Mouse (Mus musculus) hindbrain, embryonic 11.5 days (tissue): ENCODE measurements around the gene Clec2d. TPM values are rescaled to one million over a fixed set of nuclear protein-coding genes. Genes with fewer than 3 reads are reported as not detected.

Experiments used
- ATAC-seq: fragments of 200-750 bp; cut with Nextera tagmentation; 2 replicates; pipeline ENCODE4 v1.8.0; 2017; ENCODE audit warnings: mild to moderate bottlenecking, moderate TSS enrichment, moderate library complexity; ENCODE audit not compliant: low FRiP score
- DNase-seq: peaks from one replicate; pipeline ENCODE4 v3.0.0-alpha.2; 2015; ENCODE audit warnings: low spot score
- H3K27ac ChIP-seq: fragments of 300-500 bp; sonication (generic); 2 replicates; pipeline ENCODE4 v1.5.1; 2014; ENCODE audit warnings: mild to moderate bottlenecking, low read depth, low read length
- H3K27me3 ChIP-seq: fragments of 300-500 bp; sonication (generic); 2 replicates; pipeline ENCODE4 v1.6.1; 2014; ENCODE audit warnings: mild to moderate bottlenecking, low read length, moderate library complexity, mixed read lengths; ENCODE audit not compliant: control insufficient read depth, insufficient read depth
- H3K36me3 ChIP-seq: fragments of 300-500 bp; sonication (generic); 2 replicates; pipeline ENCODE4 v1.6.1; 2014; ENCODE audit warnings: mild to moderate bottlenecking, low read length, moderate library complexity, mixed read lengths; ENCODE audit not compliant: control insufficient read depth, insufficient read depth
- H3K4me1 ChIP-seq: fragments of 300-500 bp; sonication (generic); replicated peaks from 2 replicates; pipeline ENCODE4 v1.6.1; 2014; ENCODE audit warnings: low read length, mixed read lengths; ENCODE audit not compliant: control insufficient read depth, insufficient read depth
- H3K4me2 ChIP-seq: fragments of 300-500 bp; sonication (generic); replicated peaks from 2 replicates; pipeline ENCODE4 v1.6.1; 2014; ENCODE audit warnings: mild to moderate bottlenecking, low read depth, low read length
- H3K4me3 ChIP-seq: fragments of 300-500 bp; sonication (generic); 2 replicates; pipeline ENCODE4 v1.5.1; 2014; ENCODE audit warnings: low read depth, low read length
- H3K9ac ChIP-seq: fragments of 300-500 bp; sonication (generic); 2 replicates; pipeline ENCODE4 v1.6.1; 2014; ENCODE audit warnings: low read depth, low read length
- H3K9me3 ChIP-seq: fragments of 300-500 bp; sonication (generic); 2 replicates; pipeline ENCODE4 v1.6.1; 2016; ENCODE audit warnings: low read length; ENCODE audit not compliant: control insufficient read depth
- WGBS: fragments of 180-500 bp; shearing (Covaris S2); extraction: QIAGEN DNeasy Blood & Tissue Kit; methylation state at CpG from one replicate; pipeline ENCODE4 v1.1.7; 2014; 5-methylcytosine and 5-hydroxymethylcytosine counted together
- polyA plus RNA-seq: library from polyadenylated mRNA; unstranded; fragments of >200 nt; fragmentation: Nextera tagmentation; extraction: Ambion mirVana; gene quantifications from 2 replicates; pipeline ENCODE4 v1.2.1, GENCODE M21; 2014

Clec2d gene
- polyA plus RNA-seq, 1 experiment from 2014 or later, result not detected

GRCm38 (mm10) chr6:129234456-129235360 lies 54.3 kb downstream of the Clec2d start:
- DNase-seq, result no peak
- Histone ChIP-seq H3K4me3 (no peak overlapping the region), H3K9me3 (no peaks in the 10 kb centered on the region), H3K27me3 (no peaks in the 10 kb centered on the region), H3K9ac (no peak overlapping the region), H3K4me1 (no peaks in the 10 kb centered on the region), H3K27ac (no peak overlapping the region), H3K4me2 (no peak overlapping the region), H3K36me3 (no peaks in the 10 kb centered on the region)
- no peak for ATAC-seq
- 81% methylated on average over 8 of the region's 8 CpGs for WGBS

GRCm38 (mm10) chr6:129235855-129236461 lies 55.5 kb downstream of the Clec2d start:
- ATAC-seq (no peak), DNase-seq (no peak)
- Histone ChIP-seq H3K36me3 (no peaks in the 10 kb centered on the region), H3K4me3 (no peak overlapping the region), H3K9me3 (no peaks in the 10 kb centered on the region), H3K9ac (no peak overlapping the region), H3K27ac (no peak overlapping the region), H3K4me2 (no peak overlapping the region), H3K4me1 (no peaks in the 10 kb centered on the region), H3K27me3 (no peaks in the 10 kb centered on the region)
- WGBS, result 89% methylated on average over 5 of the region's 5 CpGs

Other genes starting within 250 kb of the Clec2d start
- not detected in 2 replicates for gene Clec2g, start 246.2 kb upstream of the Clec2d start, polyA plus RNA-seq
- 0.70 TPM in 1 of 2 replicates, not detected in the other for gene Klrb1f, start 134.7 kb upstream of the Clec2d start, polyA plus RNA-seq
- not detected in 2 replicates for gene Clec2e, start 79.7 kb upstream of the Clec2d start, polyA plus RNA-seq
- 0.09 TPM in 1 of 2 replicates, not detected in the other for gene Cd69, start 94.8 kb downstream of the Clec2d start, polyA plus RNA-seq
- not detected in 2 replicates for gene 4922502D21Rik, start 151.2 kb downstream of the Clec2d start, polyA plus RNA-seq
- gene Clec12a, start 162.1 kb downstream of the Clec2d start, polyA plus RNA-seq, result 0.25 and 0.36 TPM in 2 replicates
- not detected in 2 replicates for gene Clec12b, start 205.3 kb downstream of the Clec2d start, polyA plus RNA-seq
- 12.5 and 12.9 TPM in 2 replicates for gene Clec1b, start 216.7 kb downstream of the Clec2d start, polyA plus RNA-seq
- 0.33 and 0.46 TPM in 2 replicates for gene Clec9a, start 228.2 kb downstream of the Clec2d start, polyA plus RNA-seq